Mouse (Mus musculus) bone marrow, adult 2 months (tissue): Measurements from ENCODE around the gene G3bp1.
A peak's percentile ranks its signal among the peaks of the same experiment; 100 is the strongest.

ENCODE experiments used
- CTCF ChIP-seq: fragments of 200-500 bp; IDR thresholded peaks from 2 replicates; pipeline ENCODE4 v1.5.1; 2011; ENCODE audit warnings: low read length, control low read depth; ENCODE audit not compliant: control insufficient read depth, insufficient read depth
- POLR2A ChIP-seq: fragments of 200-500 bp; IDR thresholded peaks from 2 replicates; pipeline ENCODE4 v1.6.1; 2011; ENCODE audit warnings: low read depth, mild to moderate bottlenecking, control low read depth, low read length, borderline replicate concordance; ENCODE audit not compliant: control insufficient read depth

- TF ChIP-seq CTCF (0 out of 2 replicates have a peak, but pooled peaks have one; percentile 15), POLR2A (no peak)
These were observed 24.7 kb upstream of the G3bp1 start for GRCm38 (mm10) chr11:55444772-55445171.
